Mouse (Mus musculus): Measurements from ENCODE around the gene Hivep3.

The Hivep3 gene

GRCm38 (mm10) chr4:119816620-119817356, 83.2 kb downstream of the Hivep3 start:
- no peak for DNase-seq (ENCODE audit: low spot score)

GRCm38 (mm10) chr4:119825956-119826355, 92.4 kb downstream of the Hivep3 start:
- no peak for DNase-seq (ENCODE audit: low spot score)

GRCm38 (mm10) chr4:119828386-119828785, 94.8 kb downstream of the Hivep3 start:
- no peak for DNase-seq (ENCODE audit: low spot score)

GRCm38 (mm10) chr4:119828996-119829395, 95.4 kb downstream of the Hivep3 start:
- DNase-seq (ENCODE audit: low spot score), result no peak

GRCm38 (mm10) chr4:119833333-119833732, 99.7 kb downstream of the Hivep3 start:
- DNase-seq (ENCODE audit: low spot score), result no peak

- no peak for DNase-seq (ENCODE audit: low spot score)
Observed at GRCm38 (mm10) chr4:119833884-119834283, 100.3 kb downstream of the Hivep3 start.

- peak; percentile 9 for DNase-seq (ENCODE audit: low spot score)
Observed at GRCm38 (mm10) chr4:119836181-119836580, 102.6 kb downstream of the Hivep3 start.

GRCm38 (mm10) chr4:119837505-119838065, 104.0 kb downstream of the Hivep3 start:
- DNase-seq (ENCODE audit: low spot score), result no peak

GRCm38 (mm10) chr4:119838308-119838707, 104.7 kb downstream of the Hivep3 start:
- no peak for DNase-seq (ENCODE audit: low spot score)

- DNase-seq (ENCODE audit: low spot score), result no peak
Observed at GRCm38 (mm10) chr4:119843294-119843693, 109.7 kb downstream of the Hivep3 start.

- DNase-seq (ENCODE audit: low spot score), result no peak
Observed at GRCm38 (mm10) chr4:119844267-119844666, 110.7 kb downstream of the Hivep3 start.

GRCm38 (mm10) chr4:119845596-119846161, 112.1 kb downstream of the Hivep3 start:
- DNase-seq (ENCODE audit: low spot score), result no peak

- DNase-seq (ENCODE audit: low spot score), result no peak
Observed at GRCm38 (mm10) chr4:119852483-119852882, 118.9 kb downstream of the Hivep3 start.

- no peak for DNase-seq (ENCODE audit: low spot score)
Observed at GRCm38 (mm10) chr4:119854307-119855144, 120.9 kb downstream of the Hivep3 start.

- no peak for DNase-seq (ENCODE audit: low spot score)
Observed at GRCm38 (mm10) chr4:119859454-119859853, 125.9 kb downstream of the Hivep3 start.

- no peak for DNase-seq (ENCODE audit: low spot score)
Observed at GRCm38 (mm10) chr4:119861001-119861400, 127.4 kb downstream of the Hivep3 start.

- DNase-seq (ENCODE audit: low spot score), result no peak
Observed at GRCm38 (mm10) chr4:119865827-119866455, 132.4 kb downstream of the Hivep3 start.

- DNase-seq (ENCODE audit: low spot score), result no peak
Observed at GRCm38 (mm10) chr4:119867132-119867531, 133.5 kb downstream of the Hivep3 start.

- no peak for DNase-seq (ENCODE audit: low spot score)
Observed at GRCm38 (mm10) chr4:119870411-119870810, 136.8 kb downstream of the Hivep3 start.

GRCm38 (mm10) chr4:119871441-119871840, 137.9 kb downstream of the Hivep3 start:
- no peak for DNase-seq (ENCODE audit: low spot score)

- no peak for DNase-seq (ENCODE audit: low spot score)
Observed at GRCm38 (mm10) chr4:119871861-119872582, 138.4 kb downstream of the Hivep3 start.
